Mouse (Mus musculus) liver, embryonic 12.5 days (tissue): ENCODE data around the gene Adh1. TPM values are rescaled to one million over a fixed set of nuclear protein-coding genes. Genes with fewer than 3 reads are reported as not detected.

ENCODE experiments used
- ATAC-seq: fragments of 200-750 bp; cut with Nextera tagmentation; 2 replicates; pipeline ENCODE4 v1.8.0; 2017; ENCODE audit warnings: moderate number of reproducible peaks, mild to moderate bottlenecking, moderate library complexity
- H3K27ac ChIP-seq: fragments of 300-500 bp; sonication (generic); 2 replicates; pipeline ENCODE4 v1.5.1; 2016; ENCODE audit warnings: mild to moderate bottlenecking
- H3K27me3 ChIP-seq: fragments of 300-500 bp; sonication (generic); replicated peaks from 2 replicates; pipeline ENCODE4 v1.6.1; 2016; ENCODE audit warnings: mild to moderate bottlenecking, moderate library complexity
- H3K36me3 ChIP-seq: fragments of 300-500 bp; sonication (generic); 2 replicates; pipeline ENCODE4 v1.6.1; 2016; ENCODE audit warnings: mild to moderate bottlenecking, moderate library complexity
- H3K4me1 ChIP-seq: fragments of 300-500 bp; sonication (generic); 2 replicates; pipeline ENCODE4 v1.6.1; 2016
- H3K4me2 ChIP-seq: fragments of 300-500 bp; sonication (generic); 2 replicates; pipeline ENCODE4 v1.6.1; 2016; ENCODE audit warnings: mild to moderate bottlenecking, moderate library complexity
- H3K4me3 ChIP-seq: fragments of 300-500 bp; sonication (generic); 2 replicates; pipeline ENCODE4 v1.5.1; 2016; ENCODE audit warnings: mild to moderate bottlenecking, moderate library complexity
- H3K9ac ChIP-seq: fragments of 300-500 bp; sonication (generic); 2 replicates; pipeline ENCODE4 v1.6.1; 2016; ENCODE audit warnings: mild to moderate bottlenecking, moderate library complexity
- H3K9me3 ChIP-seq: fragments of 300-500 bp; sonication (generic); replicated peaks from 2 replicates; pipeline ENCODE4 v1.6.1; 2016; ENCODE audit warnings: mild to moderate bottlenecking, moderate library complexity
- WGBS: fragments of 180-500 bp; shearing (Covaris S2); methylation state at CpG from one replicate; pipeline ENCODE4 v1.1.7; 2016; ENCODE audit not compliant: insufficient replicate concordance; 5-methylcytosine and 5-hydroxymethylcytosine counted together
- polyA plus RNA-seq: library from polyadenylated mRNA; unstranded; fragments of >200 nt; fragmentation: Nextera tagmentation; extraction: Ambion mirVana; gene quantifications from 2 replicates; pipeline ENCODE4 v1.2.1, GENCODE M21; 2016

Adh1 gene
- polyA plus RNA-seq, 1 experiment from 2014 or later, result 0.92 TPM

- Histone ChIP-seq H3K36me3 (no peaks in the 10 kb centered on the region), H3K9me3 (no peaks in the 10 kb centered on the region), H3K4me3 (no peak overlapping the region), H3K27ac (no peak overlapping the region), H3K4me2 (no peak overlapping the region), H3K4me1 (peaks cover 3% of the 10 kb centered on the region; the same call in 1 of the 2 replicates), H3K9ac (no peak overlapping the region), H3K27me3 (no peaks in the 10 kb centered on the region)
- 70% methylated on average over 14 of the region's 14 CpGs for WGBS
- ATAC-seq, result no peak
Measured at GRCm38 (mm10) chr3:138242021-138242726, 18.6 kb upstream of the Adh1 start.

GRCm38 (mm10) chr3:138242933-138243332, 17.9 kb upstream of the Adh1 start:
- H3K4me2 ChIP-seq, result no peak overlapping the region
- 69% methylated on average over 6 of the region's 6 CpGs for WGBS
- ATAC-seq, result no peak
- H3K4me3 ChIP-seq, result no peak overlapping the region
- no peaks in the 10 kb centered on the region for H3K27me3 ChIP-seq
- H3K9me3 ChIP-seq, result no peaks in the 10 kb centered on the region
- no peak overlapping the region for H3K27ac ChIP-seq
- no peak overlapping the region for H3K9ac ChIP-seq
- peaks cover 3% of the 10 kb centered on the region; the same call in 1 of the 2 replicates for H3K4me1 ChIP-seq
- H3K36me3 ChIP-seq, result no peaks in the 10 kb centered on the region

- H3K4me2 ChIP-seq, result no peak overlapping the region
- H3K9me3 ChIP-seq, result no peaks in the 10 kb centered on the region
- no peak overlapping the region for H3K9ac ChIP-seq
- no peak overlapping the region for H3K4me3 ChIP-seq
- H3K36me3 ChIP-seq, result no peaks in the 10 kb centered on the region
- H3K27ac ChIP-seq, result no peak overlapping the region
- WGBS, result 73% methylated on average over 7 of the region's 7 CpGs
- H3K4me1 ChIP-seq, result peaks cover 3% of the 10 kb centered on the region; the same call in 1 of the 2 replicates
- ATAC-seq, result no peak
- H3K27me3 ChIP-seq, result no peaks in the 10 kb centered on the region
Measured at GRCm38 (mm10) chr3:138244338-138244874, 16.4 kb upstream of the Adh1 start.

- no peaks in the 10 kb centered on the region for H3K4me1 ChIP-seq
- H3K9me3 ChIP-seq, result no peaks in the 10 kb centered on the region
- no peak overlapping the region for H3K4me2 ChIP-seq
- H3K9ac ChIP-seq, result no peak overlapping the region
- H3K36me3 ChIP-seq, result no peaks in the 10 kb centered on the region
- no peak overlapping the region for H3K27ac ChIP-seq
- ATAC-seq, result no peak
- H3K4me3 ChIP-seq, result no peak overlapping the region
- no peaks in the 10 kb centered on the region for H3K27me3 ChIP-seq
Measured at GRCm38 (mm10) chr3:138246511-138247020, 14.2 kb upstream of the Adh1 start.

GRCm38 (mm10) chr3:138247241-138247640, 13.6 kb upstream of the Adh1 start:
- Histone ChIP-seq H3K36me3 (no peaks in the 10 kb centered on the region), H3K27ac (no peak overlapping the region), H3K4me3 (no peak overlapping the region), H3K9ac (no peak overlapping the region), H3K27me3 (no peaks in the 10 kb centered on the region), H3K4me1 (no peaks in the 10 kb centered on the region), H3K4me2 (no peak overlapping the region), H3K9me3 (no peaks in the 10 kb centered on the region)
- 63% methylated on average over 4 of the region's 4 CpGs for WGBS
- ATAC-seq, result no peak

- no peak for ATAC-seq
- Histone ChIP-seq H3K9ac (no peak overlapping the region), H3K4me1 (no peaks in the 10 kb centered on the region), H3K27ac (no peak overlapping the region), H3K4me3 (no peak overlapping the region), H3K9me3 (no peaks in the 10 kb centered on the region), H3K4me2 (no peak overlapping the region), H3K36me3 (no peaks in the 10 kb centered on the region), H3K27me3 (no peaks in the 10 kb centered on the region)
- 70% methylated on average over 7 of the region's 7 CpGs for WGBS
Measured at GRCm38 (mm10) chr3:138248011-138248410, 12.8 kb upstream of the Adh1 start.

GRCm38 (mm10) chr3:138248746-138249145, 12.0 kb upstream of the Adh1 start:
- no peak overlapping the region for H3K4me2 ChIP-seq
- no peaks in the 10 kb centered on the region for H3K36me3 ChIP-seq
- no peaks in the 10 kb centered on the region for H3K27me3 ChIP-seq
- no peak for ATAC-seq
- H3K27ac ChIP-seq, result no peak overlapping the region
- H3K9me3 ChIP-seq, result no peaks in the 10 kb centered on the region
- 78% methylated on average over 8 of the region's 8 CpGs for WGBS
- no peak overlapping the region for H3K4me3 ChIP-seq
- no peak overlapping the region for H3K9ac ChIP-seq
- H3K4me1 ChIP-seq, result no peaks in the 10 kb centered on the region

GRCm38 (mm10) chr3:138251156-138251555, 9.6 kb upstream of the Adh1 start:
- 69% methylated on average over 6 of the region's 6 CpGs for WGBS
- Histone ChIP-seq H3K36me3 (no peaks in the 10 kb centered on the region), H3K4me3 (no peak overlapping the region), H3K27ac (no peak overlapping the region), H3K4me1 (no peaks in the 10 kb centered on the region), H3K9ac (no peak overlapping the region), H3K4me2 (no peak overlapping the region), H3K9me3 (no peaks in the 10 kb centered on the region), H3K27me3 (no peaks in the 10 kb centered on the region)
- ATAC-seq, result no peak

- H3K27ac ChIP-seq, result no peak overlapping the region
- H3K36me3 ChIP-seq, result no peaks in the 10 kb centered on the region
- H3K4me3 ChIP-seq, result no peak overlapping the region
- no peak overlapping the region for H3K4me2 ChIP-seq
- WGBS, result 63% methylated on average over 5 of the region's 5 CpGs
- H3K9ac ChIP-seq, result no peak overlapping the region
- H3K27me3 ChIP-seq, result no peaks in the 10 kb centered on the region
- H3K9me3 ChIP-seq, result no peaks in the 10 kb centered on the region
- no peaks in the 10 kb centered on the region for H3K4me1 ChIP-seq
- peak; percentile 60; the same call in 1 of the 2 replicates for ATAC-seq
Measured at GRCm38 (mm10) chr3:138254205-138254604, 6.6 kb upstream of the Adh1 start.

- H3K4me2 ChIP-seq, result no peak overlapping the region
- ATAC-seq, result no peak
- no peak overlapping the region for H3K4me3 ChIP-seq
- H3K36me3 ChIP-seq, result no peaks in the 10 kb centered on the region
- WGBS, result 45% methylated on average over 3 of the region's 3 CpGs
- no peaks in the 10 kb centered on the region for H3K27me3 ChIP-seq
- no peaks in the 10 kb centered on the region for H3K9me3 ChIP-seq
- H3K4me1 ChIP-seq, result no peaks in the 10 kb centered on the region
- no peak overlapping the region for H3K9ac ChIP-seq
- no peak overlapping the region for H3K27ac ChIP-seq
Measured at GRCm38 (mm10) chr3:138255366-138255765, 5.4 kb upstream of the Adh1 start.

- whole genome bisulfite sequencing, result 50% methylated on average over 9 of the region's 9 CpGs
- ATAC-seq, result no peak
Measured at GRCm38 (mm10) chr3:138255780-138256550, 4.8 kb upstream of the Adh1 start.

GRCm38 (mm10) chr3:138262568-138262967, 1.8 kb downstream of the Adh1 start:
- H3K27ac ChIP-seq, result no peak overlapping the region
- H3K4me1 ChIP-seq, result no peaks in the 10 kb centered on the region
- H3K9me3 ChIP-seq, result no peaks in the 10 kb centered on the region
- H3K27me3 ChIP-seq, result no peaks in the 10 kb centered on the region
- no peaks in the 10 kb centered on the region for H3K36me3 ChIP-seq
- ATAC-seq, result no peak
- H3K9ac ChIP-seq, result no peak overlapping the region
- H3K4me2 ChIP-seq, result no peak overlapping the region
- no peak overlapping the region for H3K4me3 ChIP-seq
- 49% methylated on average over 4 of the region's 4 CpGs for WGBS

More at GRCm38 (mm10) chr3:138255780-138256550, 4.8 kb upstream of the Adh1 start:
- no peak overlapping the region for H3K4me3 ChIP-seq
- H3K9me3 ChIP-seq, result no peaks in the 10 kb centered on the region
- H3K27ac ChIP-seq, result no peak overlapping the region
- no peaks in the 10 kb centered on the region for H3K36me3 ChIP-seq
- H3K4me1 ChIP-seq, result no peaks in the 10 kb centered on the region
- no peaks in the 10 kb centered on the region for H3K27me3 ChIP-seq
- H3K9ac ChIP-seq, result no peak overlapping the region
- no peak overlapping the region for H3K4me2 ChIP-seq
